Mouse (Mus musculus): ENCODE results near the gene Gstm6. TPM values are rescaled to one million over a fixed set of nuclear protein-coding genes. Genes with fewer than 3 reads are reported as not detected.

Gstm6 gene
- polyA plus RNA-seq (2012; rRNA removed): 6.6 and 7.8 TPM in 2 replicates

GRCm38 (mm10) chr3:107943239-107943990 lies at the start of gene Gstm6:
TSS of gene Gstm6 (minus strand) at chr3:107943749.

DNA sequence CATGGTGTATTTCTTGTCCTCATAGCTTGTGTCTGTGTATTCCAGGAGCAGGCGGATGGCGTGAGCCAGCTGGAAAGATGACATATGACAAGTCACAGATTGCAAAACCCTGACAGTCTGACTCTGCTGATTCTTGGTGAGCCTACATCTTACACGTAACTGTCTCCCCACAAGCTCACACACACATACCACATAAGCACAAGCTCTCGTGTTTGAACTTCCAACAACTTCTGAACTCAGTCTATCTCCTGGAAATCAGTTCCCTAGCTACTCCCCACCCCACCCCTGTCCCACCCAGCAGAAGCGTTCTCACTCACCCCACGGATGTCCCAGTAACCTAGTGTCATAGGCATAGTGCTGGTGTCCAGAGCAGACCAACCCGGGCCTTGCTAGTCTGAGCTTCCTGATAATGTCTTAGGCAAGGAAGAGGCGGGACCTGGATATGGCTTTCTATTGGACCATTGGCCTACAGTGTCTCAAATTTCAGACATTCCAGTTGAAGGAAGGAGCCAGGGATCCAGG lies 42.6 kb upstream of the Gstm6 start, which contains the start of gene Gstm2:
Gene Gstm2, minus strand, starts transcription at position 413 of the 522 bp plus-strand sequence.

DNA sequence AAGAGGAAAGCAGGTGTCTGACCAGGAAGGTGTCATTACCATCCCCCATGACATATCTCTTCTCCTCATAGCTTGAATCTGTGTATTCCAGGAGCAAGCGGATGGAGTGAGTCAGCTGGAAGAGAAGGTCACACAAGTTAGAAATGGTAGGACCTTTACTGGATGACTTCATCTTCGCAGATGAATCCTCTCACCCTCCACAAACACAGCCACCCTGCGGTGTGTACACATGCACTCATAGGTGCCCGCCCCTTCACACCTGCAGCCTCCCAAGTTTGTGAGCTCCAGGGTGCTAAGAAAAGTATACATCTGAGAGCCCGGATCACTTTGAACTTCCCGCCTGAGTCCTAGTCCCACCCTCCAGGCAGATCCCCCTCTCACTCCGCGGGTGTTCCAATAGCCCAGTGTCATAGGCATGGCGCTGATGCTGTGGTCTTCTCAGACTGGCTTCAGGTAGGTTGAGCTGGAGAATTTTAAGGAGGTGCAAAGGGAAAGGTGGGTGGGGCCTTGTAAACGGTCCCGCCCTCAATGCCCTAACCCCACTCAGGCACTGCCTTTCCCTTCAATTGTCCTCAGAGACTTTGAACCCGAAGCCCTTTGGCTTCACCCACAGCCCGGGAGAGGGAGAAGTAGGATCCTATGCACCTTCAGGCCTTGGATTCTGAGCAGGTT lies 25.3 kb upstream of the Gstm6 start, which contains the start of gene Gstm3:
Gene Gstm3, minus strand, starts transcription at position 560 of the 672 bp plus-strand sequence.

DNA sequence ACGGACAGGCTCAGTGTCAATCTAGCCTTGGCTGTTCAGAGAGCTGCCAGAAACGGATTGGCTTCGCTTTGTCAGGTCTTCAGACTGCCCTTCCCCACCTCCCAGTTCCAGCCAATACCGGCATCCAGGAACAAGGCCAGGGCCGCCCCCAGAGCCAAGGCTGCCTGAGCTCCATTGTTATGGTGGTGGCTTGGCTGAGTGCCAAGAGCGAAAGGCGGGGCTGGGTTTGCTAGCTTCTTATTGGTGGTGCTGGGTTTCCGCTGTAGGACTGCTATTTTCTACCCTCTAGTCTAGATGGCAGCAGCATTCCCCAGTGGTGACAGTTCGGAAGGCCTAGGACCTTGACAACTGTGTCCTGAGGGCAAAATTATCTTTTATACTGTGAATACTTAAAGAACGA lies 11.9 kb downstream of the Gstm6 start, which contains the start of gene Gstm7:
Gene Gstm7, minus strand, starts transcription at position 148 of the 400 bp plus-strand sequence.

DNA sequence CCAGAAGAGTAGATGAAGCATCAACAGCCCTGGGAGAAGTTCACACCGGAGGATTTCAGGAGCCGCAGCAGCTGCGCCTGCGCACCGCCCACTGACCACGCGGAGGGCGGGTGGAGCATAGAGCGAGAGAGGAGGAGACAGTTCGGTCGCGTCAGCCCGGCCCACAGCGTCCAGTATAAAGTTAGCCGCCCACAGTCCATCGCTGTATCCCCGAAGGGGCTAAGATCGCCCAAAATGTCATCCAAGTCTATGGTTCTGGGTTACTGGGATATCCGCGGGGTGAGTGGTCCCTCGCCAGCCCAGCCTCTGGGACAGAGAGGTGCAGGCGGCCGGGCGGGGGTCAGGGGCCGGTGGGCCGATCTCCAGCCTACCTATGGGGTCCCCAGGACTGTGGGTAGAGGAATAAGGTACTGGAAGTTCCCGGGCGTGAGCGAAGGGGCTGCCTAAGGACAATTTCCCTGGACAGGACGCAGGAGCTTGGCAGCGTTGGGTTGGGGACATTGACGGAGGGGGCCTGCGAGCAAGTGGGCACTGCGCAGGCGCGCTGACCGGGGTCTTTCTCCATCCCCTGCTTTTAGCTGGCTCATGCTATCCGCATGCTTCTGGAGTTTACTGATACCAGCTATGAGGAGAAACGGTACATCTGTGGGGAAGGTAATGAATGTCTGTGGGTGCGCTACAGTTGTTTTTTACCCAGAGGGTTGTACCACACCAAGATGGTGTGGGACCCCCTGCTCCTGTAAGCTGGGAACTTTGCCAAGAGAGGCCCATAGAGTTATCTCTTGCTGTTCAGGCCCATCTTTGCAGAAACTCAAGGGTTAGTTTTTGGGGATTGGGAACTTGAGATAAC lies 47.6 kb downstream of the Gstm6 start, which contains the start of gene Gstm5:
Gene Gstm5, plus strand, starts transcription at position 102 of the 850 bp plus-strand sequence.

Other genes starting within 250 kb of the Gstm6 start
- gene Ahcyl1, start 247.2 kb downstream of the Gstm6 start, polyA plus RNA-seq (2012; rRNA removed): 122 and 155 TPM in 2 replicates
- gene Csf1, start 183.3 kb downstream of the Gstm6 start, polyA plus RNA-seq (2012; rRNA removed): 5.8 and 6.5 TPM in 2 replicates
- gene Eps8l3, start 66.5 kb downstream of the Gstm6 start, polyA plus RNA-seq (2012; rRNA removed): 0.05 TPM in 1 of 2 replicates, not detected in the other
- 118 and 190 TPM in 2 replicates for gene Gstm5, start 47.9 kb downstream of the Gstm6 start, polyA plus RNA-seq (2012; rRNA removed)
- gene Gstm7, start 11.9 kb downstream of the Gstm6 start, polyA plus RNA-seq (2012; rRNA removed): 45.9 and 46.4 TPM in 2 replicates
- 0.12 and 0.15 TPM in 2 replicates for gene Gstm3, start 25.5 kb upstream of the Gstm6 start, polyA plus RNA-seq (2012; rRNA removed)
- 12.0 and 24.8 TPM in 2 replicates for gene Gstm2, start 42.7 kb upstream of the Gstm6 start, polyA plus RNA-seq (2012; rRNA removed)
- 18.9 and 24.1 TPM in 2 replicates for gene Gstm1, start 74.2 kb upstream of the Gstm6 start, polyA plus RNA-seq (2012; rRNA removed)
- 9.9 and 12.1 TPM in 2 replicates for gene Gstm4, start 101.1 kb upstream of the Gstm6 start, polyA plus RNA-seq (2012; rRNA removed)
- gene Ampd2, start 142.9 kb upstream of the Gstm6 start, polyA plus RNA-seq (2012; rRNA removed): 53.1 and 80.6 TPM in 2 replicates
- gene Gnat2, start 149.0 kb upstream of the Gstm6 start, polyA plus RNA-seq (2012; rRNA removed): 0.70 and 0.80 TPM in 2 replicates
- 113 and 128 TPM in 2 replicates for gene Gnai3, start 202.4 kb upstream of the Gstm6 start, polyA plus RNA-seq (2012; rRNA removed)
- gene Gpr61, start 211.1 kb upstream of the Gstm6 start, polyA plus RNA-seq (2012; rRNA removed): 0.31 and 0.49 TPM in 2 replicates
- 5.8 and 7.9 TPM in 2 replicates for gene Amigo1, start 242.6 kb upstream of the Gstm6 start, polyA plus RNA-seq (2012; rRNA removed)

Data from central nervous system, embryonic 11.5 days (tissue).